Mouse (Mus musculus): ENCODE measurements at regions not wholly inside any gene's neighbourhood (a gene's known extent, or its start where the extent isn't known, plus 50 kb on each side); places are given as distances from the start of the nearest gene placed in this dataset.

- TF ChIP-seq GABPA (IDR thresholded peaks at IDR 0.05; ENCODE audit: low read depth, low read length) (no peak), SIN3A (IDR thresholded peaks at IDR 0.05; ENCODE audit: low read length) (no peak), MAFK (IDR thresholded peaks at IDR 0.05; ENCODE audit: borderline replicate concordance, low read depth, low read length) (no peak), SMC3 (IDR thresholded peaks at IDR 0.05; ENCODE audit: low read depth, low read length) (no peak), CTCF (IDR thresholded peaks at IDR 0.05 in 2 of 3, conservative IDR thresholded peaks at IDR 0.05 in 1 of 3; ENCODE audit: control insufficient read depth in 1 of 3, insufficient read depth in 1 of 3, low read depth in 2 of 3, low read length in 3 of 3, poor library complexity in 1 of 3, severe bottlenecking in 1 of 3) (no peak), POLR2A (IDR thresholded peaks at IDR 0.05; ENCODE audit: control insufficient read depth in 1 of 2, insufficient read depth in 1 of 2, low read depth in 1 of 2, low read length in 2 of 2, poor library complexity in 1 of 2) (no peak), ZC3H11A (IDR thresholded peaks at IDR 0.05; ENCODE audit: low read depth, low read length) (no peak), MXI1 (IDR thresholded peaks at IDR 0.05; ENCODE audit: low read depth, low read length) (no peak), ZMIZ1 (IDR thresholded peaks at IDR 0.05; ENCODE audit: low read depth, low read length) (no peak), TAL1 (IDR thresholded peaks at IDR 0.05; ENCODE audit: low read length) (no peak), E2F4 (IDR thresholded peaks at IDR 0.05; ENCODE audit: borderline replicate concordance, low read depth, low read length) (no peak), EP300 (IDR thresholded peaks at IDR 0.05; ENCODE audit: low read depth in 1 of 2, low read length in 2 of 2) (no peak), GATA1 (IDR thresholded peaks at IDR 0.05; ENCODE audit: low read depth, low read length) (no peak)
Measured at GRCm38 (mm10) chr2:9623702-9624101, 257.4 kb upstream of the 4930412O13Rik start.
